Mouse (Mus musculus) heart, embryonic 13.5 days (tissue): ENCODE measurements around the gene Lrriq1. TPM values are rescaled to one million over a fixed set of nuclear protein-coding genes. Genes with fewer than 3 reads are reported as not detected.

Experiments
- ATAC-seq: fragments of 200-750 bp; cut with Nextera tagmentation; 2 replicates; pipeline ENCODE4 v1.8.0; 2017; ENCODE audit warnings: moderate TSS enrichment; ENCODE audit not compliant: insufficient number of reproducible peaks, low FRiP score, low TSS enrichment; ENCODE audit errors: extremely low read depth
- H3K27ac ChIP-seq: fragments of 300-500 bp; sonication (generic); replicated peaks from 2 replicates; pipeline ENCODE4 v1.5.1; 2015; ENCODE audit warnings: moderate library complexity, mild to moderate bottlenecking, inconsistent platforms
- H3K27me3 ChIP-seq: fragments of 300-500 bp; sonication (generic); replicated peaks from 2 replicates; pipeline ENCODE4 v1.6.1; 2015; ENCODE audit warnings: mild to moderate bottlenecking, inconsistent platforms
- H3K36me3 ChIP-seq: fragments of 300-500 bp; sonication (generic); 2 replicates; pipeline ENCODE4 v1.6.1; 2015; ENCODE audit warnings: mild to moderate bottlenecking, inconsistent platforms
- H3K4me1 ChIP-seq: fragments of 300-500 bp; sonication (generic); 2 replicates; pipeline ENCODE4 v1.6.1; 2015; ENCODE audit warnings: inconsistent platforms
- H3K4me2 ChIP-seq: fragments of 300-500 bp; sonication (generic); 2 replicates; pipeline ENCODE4 v1.6.1; 2015; ENCODE audit warnings: inconsistent platforms, mild to moderate bottlenecking, moderate library complexity
- H3K4me3 ChIP-seq: fragments of 300-500 bp; sonication (generic); 2 replicates; pipeline ENCODE4 v1.5.1; 2015; ENCODE audit warnings: moderate library complexity, mild to moderate bottlenecking, inconsistent platforms
- H3K9ac ChIP-seq: fragments of 300-500 bp; sonication (generic); 2 replicates; pipeline ENCODE4 v1.6.1; 2015; ENCODE audit warnings: inconsistent platforms, mild to moderate bottlenecking, moderate library complexity
- H3K9me3 ChIP-seq: fragments of 300-500 bp; sonication (generic); 2 replicates; pipeline ENCODE4 v1.6.1; 2016; ENCODE audit warnings: inconsistent platforms
- WGBS: fragments of 180-500 bp; shearing (Covaris S2); methylation state at CpG from one replicate; pipeline ENCODE4 v1.1.7; 2015; ENCODE audit warnings: mixed read lengths; 5-methylcytosine and 5-hydroxymethylcytosine counted together
- polyA plus RNA-seq: library from polyadenylated mRNA; unstranded; fragments of >200 nt; fragmentation: Nextera tagmentation; extraction: Ambion mirVana; gene quantifications from 2 replicates; pipeline ENCODE4 v1.2.1, GENCODE M21; 2015

Gene Lrriq1
- not detected in 2 replicates for polyA plus RNA-seq

- 5% methylated on average over 25 of the region's 25 CpGs for WGBS
- H3K4me3 ChIP-seq = peak within 1 kb of the TSS; percentile 70
- no peaks in the 10 kb centered on the region; the same call in 1 of the 2 replicates for H3K27me3 ChIP-seq
- H3K9ac ChIP-seq = peak within 1 kb of the TSS; percentile 77
- H3K9me3 ChIP-seq = no peaks in the 10 kb centered on the region
- H3K4me1 ChIP-seq = no peaks in the 10 kb centered on the region
- H3K27ac ChIP-seq = no peak within 1 kb of the TSS
- no peaks in the 10 kb centered on the region for H3K36me3 ChIP-seq
- peak within 1 kb of the TSS; percentile 80 for H3K4me2 ChIP-seq
- peak; percentile 46; the same call in 1 of the 2 replicates for ATAC-seq
These were observed at the start of gene Lrriq1 for GRCm38 (mm10) chr10:103235707-103236459. TSS of gene Lrriq1 (minus strand) at chr10:103236322.

- Histone ChIP-seq H3K9ac (no peak overlapping the region), H3K27me3 (no peaks in the 10 kb centered on the region), H3K4me1 (no peaks in the 10 kb centered on the region), H3K4me2 (no peak overlapping the region), H3K9me3 (no peaks in the 10 kb centered on the region), H3K36me3 (no peaks in the 10 kb centered on the region), H3K4me3 (no peak overlapping the region), H3K27ac (no peak overlapping the region)
- WGBS = 39% methylated on average over 5 of the region's 5 CpGs
- ATAC-seq = no peak; the same call in 1 of the 2 replicates
These were observed 18.0 kb upstream of the Lrriq1 start for GRCm38 (mm10) chr10:103253842-103254803.

- H3K4me3 ChIP-seq = peak overlapping the region; percentile 70
- H3K27ac ChIP-seq = no peak overlapping the region
- no peaks in the 10 kb centered on the region for H3K4me1 ChIP-seq
- 19% methylated on average over 4 of the region's 4 CpGs for WGBS
- H3K9ac ChIP-seq = no peak overlapping the region
- H3K9me3 ChIP-seq = no peaks in the 10 kb centered on the region
- no peak for ATAC-seq
- H3K36me3 ChIP-seq = no peaks in the 10 kb centered on the region
- H3K27me3 ChIP-seq = no peaks in the 10 kb centered on the region; the same call in 1 of the 2 replicates
- peak overlapping the region; percentile 80 for H3K4me2 ChIP-seq
These were observed 294 bp upstream of the Lrriq1 start for GRCm38 (mm10) chr10:103236460-103236772.

GRCm38 (mm10) chr10:103226646-103227045 is 9.5 kb downstream of the Lrriq1 start:
- no peak for ATAC-seq
- H3K9ac ChIP-seq = no peak overlapping the region
- no peak overlapping the region for H3K4me3 ChIP-seq
- H3K27me3 ChIP-seq = no peaks in the 10 kb centered on the region
- WGBS = 67% methylated on average over 1 of the region's 1 CpGs
- H3K9me3 ChIP-seq = no peaks in the 10 kb centered on the region
- H3K4me1 ChIP-seq = no peaks in the 10 kb centered on the region
- H3K4me2 ChIP-seq = no peak overlapping the region
- H3K27ac ChIP-seq = no peak overlapping the region
- H3K36me3 ChIP-seq = no peaks in the 10 kb centered on the region

GRCm38 (mm10) chr10:103194655-103195328 is 41.3 kb downstream of the Lrriq1 start:
- Histone ChIP-seq H3K4me3 (no peak overlapping the region), H3K9me3 (no peaks in the 10 kb centered on the region), H3K36me3 (no peaks in the 10 kb centered on the region), H3K4me2 (no peak overlapping the region), H3K27ac (no peak overlapping the region), H3K9ac (no peak overlapping the region), H3K27me3 (no peaks in the 10 kb centered on the region), H3K4me1 (no peaks in the 10 kb centered on the region)
- 40% methylated on average over 4 of the region's 4 CpGs for WGBS
- ATAC-seq = no peak

GRCm38 (mm10) chr10:103145769-103146379 is 90.2 kb downstream of the Lrriq1 start:
- no peak for ATAC-seq
- no peaks in the 10 kb centered on the region for H3K4me1 ChIP-seq
- H3K9ac ChIP-seq = no peak overlapping the region
- WGBS = 52% methylated on average over 8 of the region's 8 CpGs
- H3K4me3 ChIP-seq = no peak overlapping the region
- H3K27me3 ChIP-seq = no peaks in the 10 kb centered on the region
- no peaks in the 10 kb centered on the region for H3K36me3 ChIP-seq
- no peak overlapping the region for H3K27ac ChIP-seq
- no peaks in the 10 kb centered on the region for H3K9me3 ChIP-seq
- no peak overlapping the region for H3K4me2 ChIP-seq

GRCm38 (mm10) chr10:103144927-103145768 is 91.0 kb downstream of the Lrriq1 start:
- no peak for ATAC-seq
- Histone ChIP-seq H3K4me3 (no peak overlapping the region), H3K9me3 (no peaks in the 10 kb centered on the region), H3K27me3 (no peaks in the 10 kb centered on the region), H3K4me2 (no peak overlapping the region), H3K36me3 (no peaks in the 10 kb centered on the region), H3K9ac (no peak overlapping the region), H3K4me1 (no peaks in the 10 kb centered on the region), H3K27ac (no peak overlapping the region)
- 62% methylated on average over 11 of the region's 11 CpGs for WGBS

GRCm38 (mm10) chr10:103142526-103142925 is 93.6 kb downstream of the Lrriq1 start:
- Histone ChIP-seq H3K9me3 (no peaks in the 10 kb centered on the region), H3K27me3 (no peaks in the 10 kb centered on the region), H3K27ac (no peak overlapping the region), H3K4me2 (no peak overlapping the region), H3K9ac (no peak overlapping the region), H3K4me3 (no peak overlapping the region), H3K4me1 (no peaks in the 10 kb centered on the region), H3K36me3 (no peaks in the 10 kb centered on the region)
- no peak for ATAC-seq
- 55% methylated on average over 4 of the region's 4 CpGs for WGBS

GRCm38 (mm10) chr10:103141532-103141931 is 94.6 kb downstream of the Lrriq1 start:
- H3K9ac ChIP-seq = no peak overlapping the region
- H3K4me2 ChIP-seq = no peak overlapping the region
- no peak for ATAC-seq
- no peak overlapping the region for H3K4me3 ChIP-seq
- no peak overlapping the region for H3K27ac ChIP-seq
- no peaks in the 10 kb centered on the region for H3K27me3 ChIP-seq
- no peaks in the 10 kb centered on the region for H3K4me1 ChIP-seq
- WGBS = 36% methylated on average over 6 of the region's 6 CpGs
- H3K9me3 ChIP-seq = no peaks in the 10 kb centered on the region
- no peaks in the 10 kb centered on the region for H3K36me3 ChIP-seq

- Histone ChIP-seq H3K4me3 (no peak overlapping the region), H3K36me3 (no peaks in the 10 kb centered on the region), H3K9me3 (no peaks in the 10 kb centered on the region), H3K27ac (no peak overlapping the region), H3K27me3 (no peaks in the 10 kb centered on the region), H3K4me1 (no peaks in the 10 kb centered on the region), H3K9ac (no peak overlapping the region), H3K4me2 (no peak overlapping the region)
- no peak for ATAC-seq
- WGBS = 61% methylated on average over 8 of the region's 8 CpGs
These were observed 95.5 kb downstream of the Lrriq1 start for GRCm38 (mm10) chr10:103140609-103141008.
